Mouse (Mus musculus) Patski (cell line): ENCODE data around the gene Gins3. TPM values are rescaled to one million over a fixed set of nuclear protein-coding genes. Genes with fewer than 3 reads are reported as not detected.
"Not testable (repeated sequence)": the region's sequence is repeated elsewhere in the genome, so short reads cannot be mapped to it uniquely, and the experiment has no call there.

Experiments
- ATAC-seq: fragments of 100-300 bp; one replicate; pipeline ENCODE4 v1.8.0; 2021
- CTCF ChIA-PET: fragments of 350-600 bp; sonication (Branson Sonifier 250); formaldehyde crosslinking; loops from one replicate; lab custom pipeline; 2022; ENCODE audit warnings: inconsistent platforms; lab: Charles Lee
- POLR2A ChIA-PET: fragments of 350-600 bp; sonication (Branson Sonifier 250); formaldehyde crosslinking; loops from one replicate; lab custom pipeline; 2022; ENCODE audit warnings: antibody characterized with exemption, inconsistent platforms; lab: Charles Lee
- DNase-seq: peaks from one replicate; pipeline ENCODE4 v3.0.0-alpha.2; 2011; ENCODE audit warnings: low read depth, low spot score
- H3K27me3 ChIP-seq: fragments of 371-371 bp; one replicate; pipeline ENCODE4 v1.5.1; 2021
- CTCF ChIP-seq: fragments of 100-300 bp; IDR thresholded peaks from one replicate; pipeline ENCODE4 v1.5.1; 2021
- in situ Hi-C: fragments of 300-500 bp; cut with MboI; formaldehyde crosslinking; loops from 3 replicates; pipeline ENCODE4 v1.11.1; 2018; ENCODE audit warnings: low pct_unique_long_range_greater_than_20kb, mixed read lengths
- polyA plus RNA-seq: library from polyadenylated mRNA; unstranded; gene quantifications from one replicate; pipeline ENCODE4 v1.2.3, GENCODE M21; 2021

Gene Gins3
- polyA plus RNA-seq, 1 experiment from 2014 or later = 5.8 TPM

GRCm38 (mm10) chr8:95602168-95602567 lies 31.1 kb upstream of the Gins3 start:
- CTCF ChIA-PET = interaction anchor here (1.4 to 1.8 kb wide), 2 partner anchors 92 to 95 kb away, joined by 3 to 10 read pairs; no protein-coding TSS in a partner anchor

GRCm38 (mm10) chr8:95606509-95606908 lies 26.7 kb upstream of the Gins3 start:
- peak; percentile 36 for TF ChIP-seq CTCF
- ATAC-seq, POLR2A ChIA-PET, DNase-seq: not testable (repeated sequence)
- H3K27me3 ChIP-seq = peaks cover 33% of the 10 kb centered on the region
- CTCF ChIA-PET = interaction anchor here (2.9 to 5.4 kb wide), 2 partner anchors 91 kb away, joined by 13 to 31 read pairs; no protein-coding TSS in a partner anchor
- in situ Hi-C loops = loop anchor here (10.0 kb wide), 1 partner anchor 228 kb away; no protein-coding TSS in a partner anchor

More at GRCm38 (mm10) chr8:95602168-95602567, 31.1 kb upstream of the Gins3 start:
- in situ Hi-C loops = loop anchor here (5.0 to 10.0 kb wide), 3 partner anchors 95 to 305 kb away; no protein-coding TSS in a partner anchor
- TF ChIP-seq CTCF = peak; percentile 50
- DNase-seq (no peak), ATAC-seq (no peak)
- POLR2A ChIA-PET = no interaction called here
- H3K27me3 ChIP-seq = peaks cover 13% of the 10 kb centered on the region

GRCm38 (mm10) chr8:95607210-95607609 lies 26.0 kb upstream of the Gins3 start:
- no peak for DNase-seq
- no peak for TF ChIP-seq CTCF
- in situ Hi-C loops = loop anchor here (10.0 kb wide), 1 partner anchor 228 kb away; no protein-coding TSS in a partner anchor
- no peak for ATAC-seq
- CTCF ChIA-PET = interaction anchor here (1.4 to 5.4 kb wide), 2 partner anchors 90 to 308 kb away, joined by 3 to 31 read pairs; no protein-coding TSS in a partner anchor
- peaks cover 33% of the 10 kb centered on the region for H3K27me3 ChIP-seq
- POLR2A ChIA-PET = interaction anchor here (0.6 kb wide), 1 partner anchor 8 kb away, joined by 3 read pairs; no protein-coding TSS in a partner anchor

GRCm38 (mm10) chr8:95609406-95609805 lies 23.8 kb upstream of the Gins3 start:
- TF ChIP-seq CTCF = no peak
- peaks cover 41% of the 10 kb centered on the region for H3K27me3 ChIP-seq
- ChIA-PET POLR2A (no interaction called here), CTCF (interaction anchor here (1.1 to 5.4 kb wide), 2 partner anchors 43 to 88 kb away, joined by 3 to 31 read pairs; no protein-coding TSS in a partner anchor)
- in situ Hi-C loops = loop anchor here (10.0 kb wide), 1 partner anchor 225 kb away; no protein-coding TSS in a partner anchor
- DNase-seq (no peak), ATAC-seq (no peak)

- CTCF ChIA-PET = interaction anchor here (5.4 kb wide), 1 partner anchor 86 kb away, joined by 31 read pairs; no protein-coding TSS in a partner anchor
- DNase-seq = no peak
- in situ Hi-C loops = no loop called here
Measured at GRCm38 (mm10) chr8:95610749-95611148, 22.5 kb upstream of the Gins3 start.

GRCm38 (mm10) chr8:95611769-95612168 lies 21.5 kb upstream of the Gins3 start:
- ChIA-PET CTCF (interaction anchor here (5.4 kb wide), 1 partner anchor 85 kb away, joined by 31 read pairs; no protein-coding TSS in a partner anchor), POLR2A (no interaction called here)
- no peak for ATAC-seq
- peaks cover 36% of the 10 kb centered on the region for H3K27me3 ChIP-seq
- no peak for TF ChIP-seq CTCF
- DNase-seq = no peak
- in situ Hi-C loops = no loop called here

More at GRCm38 (mm10) chr8:95610749-95611148, 22.5 kb upstream of the Gins3 start:
- peaks cover 36% of the 10 kb centered on the region for H3K27me3 ChIP-seq
- ATAC-seq = no peak
- POLR2A ChIA-PET = no interaction called here
- TF ChIP-seq CTCF = no peak

- in situ Hi-C loops = no loop called here
- no peak for TF ChIP-seq CTCF
- no peak for ATAC-seq
- DNase-seq = no peak
- CTCF ChIA-PET = no interaction called here
- peaks cover 18% of the 10 kb centered on the region for H3K27me3 ChIP-seq
- POLR2A ChIA-PET = no interaction called here
Measured at GRCm38 (mm10) chr8:95616383-95616782, 16.9 kb upstream of the Gins3 start.

- no peak for ATAC-seq
- CTCF ChIA-PET = no interaction called here
Measured at GRCm38 (mm10) chr8:95620046-95620445, 13.2 kb upstream of the Gins3 start.

GRCm38 (mm10) chr8:95624833-95625232 lies 8.4 kb upstream of the Gins3 start:
- H3K27me3 ChIP-seq = peaks cover 58% of the 10 kb centered on the region
- DNase-seq = no peak
- peak; percentile 13 for TF ChIP-seq CTCF
- no peak for ATAC-seq
- CTCF ChIA-PET = no interaction called here
- in situ Hi-C loops = no loop called here
- POLR2A ChIA-PET = no interaction called here

More at GRCm38 (mm10) chr8:95620046-95620445, 13.2 kb upstream of the Gins3 start:
- TF ChIP-seq CTCF = no peak
- in situ Hi-C loops = no loop called here
- peaks cover 27% of the 10 kb centered on the region for H3K27me3 ChIP-seq
- DNase-seq = no peak
- POLR2A ChIA-PET = no interaction called here

GRCm38 (mm10) chr8:95632840-95633239 lies 413 bp upstream of the Gins3 start:
- ChIA-PET CTCF (no interaction called here), POLR2A (interaction anchor here (0.7 to 1.4 kb wide), 2 partner anchors 11 to 245 kb away, joined by 3 read pairs; no protein-coding TSS in a partner anchor)
- ATAC-seq = no peak
- in situ Hi-C loops = no loop called here
- TF ChIP-seq CTCF = no peak
- H3K27me3 ChIP-seq = peaks cover 16% of the 10 kb centered on the region
- no peak for DNase-seq

- ChIA-PET POLR2A (interaction anchor here (1.4 kb wide), 1 partner anchor 13 kb away, joined by 3 read pairs; no protein-coding TSS in a partner anchor), CTCF (no interaction called here)
- in situ Hi-C loops = no loop called here
- DNase-seq (no peak), ATAC-seq (no peak)
- TF ChIP-seq CTCF = no peak
- H3K27me3 ChIP-seq = peaks cover 5% of the 10 kb centered on the region
Measured at GRCm38 (mm10) chr8:95634063-95634340, 749 bp downstream of the Gins3 start.
